Mouse (Mus musculus): ENCODE measurements around the gene Slc16a7.

The Slc16a7 gene

DNA sequence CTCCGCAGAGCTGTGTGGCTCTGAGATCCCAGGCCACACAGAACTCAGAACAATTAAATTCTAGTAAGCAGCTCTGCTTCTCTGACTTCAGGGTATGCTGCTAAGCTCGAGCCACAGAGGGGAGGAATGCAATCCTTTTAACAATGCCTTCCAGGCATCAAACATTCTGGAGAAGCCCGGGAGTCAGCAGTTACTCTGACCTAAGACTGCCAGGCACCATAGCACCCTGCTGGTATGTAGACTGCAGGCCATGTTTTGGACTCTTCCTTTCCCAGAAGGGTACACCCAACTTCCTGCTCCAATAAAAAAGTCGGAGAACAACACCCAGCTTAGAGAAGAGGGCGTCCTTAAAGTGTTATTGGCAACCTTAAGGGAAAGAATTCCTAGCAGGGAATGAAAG is 205.1 kb downstream of the Slc16a7 start:
- no peak for DNase-seq (ENCODE audit: low read depth)

DNA sequence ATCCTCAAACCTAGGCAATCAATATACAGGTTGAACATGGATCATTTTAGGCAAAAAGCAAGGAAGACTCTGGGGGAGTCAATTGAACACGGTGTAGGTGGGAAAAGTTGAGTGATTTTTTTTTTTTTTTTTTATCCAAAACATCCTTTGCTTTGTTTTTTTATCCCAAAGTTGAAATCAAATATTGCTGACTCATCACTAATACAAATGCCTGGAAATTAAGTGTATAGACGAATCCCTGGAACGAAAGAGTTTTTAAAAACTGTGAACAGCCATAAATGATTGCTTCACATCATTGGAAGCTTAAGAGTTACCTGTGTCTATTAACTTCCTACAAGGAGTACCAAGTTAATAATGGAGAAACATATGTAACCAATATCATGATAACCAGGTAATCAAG is 206.7 kb downstream of the Slc16a7 start:
- DNase-seq (ENCODE audit: low read depth): no peak

DNA sequence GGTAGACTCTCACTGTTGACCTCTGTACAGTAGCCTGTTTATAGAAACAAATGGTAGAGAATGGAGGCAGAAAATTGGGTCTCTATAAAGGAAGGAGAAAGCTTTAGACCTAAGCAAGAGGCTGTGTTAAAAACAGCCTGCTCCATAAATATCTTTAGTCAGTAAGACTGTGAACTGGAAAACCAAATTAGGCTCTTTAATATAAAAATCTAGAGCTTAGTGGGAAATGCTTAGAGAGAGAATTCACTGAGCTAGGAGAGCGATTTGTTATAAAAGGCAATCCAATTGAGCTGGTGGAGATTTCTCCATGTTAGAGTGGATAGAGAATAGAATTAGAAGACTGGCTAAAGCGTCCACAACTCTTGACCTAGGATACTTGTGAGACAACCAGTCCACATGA is 211.5 kb downstream of the Slc16a7 start:
- DNase-seq (ENCODE audit: low read depth): no peak

DNA sequence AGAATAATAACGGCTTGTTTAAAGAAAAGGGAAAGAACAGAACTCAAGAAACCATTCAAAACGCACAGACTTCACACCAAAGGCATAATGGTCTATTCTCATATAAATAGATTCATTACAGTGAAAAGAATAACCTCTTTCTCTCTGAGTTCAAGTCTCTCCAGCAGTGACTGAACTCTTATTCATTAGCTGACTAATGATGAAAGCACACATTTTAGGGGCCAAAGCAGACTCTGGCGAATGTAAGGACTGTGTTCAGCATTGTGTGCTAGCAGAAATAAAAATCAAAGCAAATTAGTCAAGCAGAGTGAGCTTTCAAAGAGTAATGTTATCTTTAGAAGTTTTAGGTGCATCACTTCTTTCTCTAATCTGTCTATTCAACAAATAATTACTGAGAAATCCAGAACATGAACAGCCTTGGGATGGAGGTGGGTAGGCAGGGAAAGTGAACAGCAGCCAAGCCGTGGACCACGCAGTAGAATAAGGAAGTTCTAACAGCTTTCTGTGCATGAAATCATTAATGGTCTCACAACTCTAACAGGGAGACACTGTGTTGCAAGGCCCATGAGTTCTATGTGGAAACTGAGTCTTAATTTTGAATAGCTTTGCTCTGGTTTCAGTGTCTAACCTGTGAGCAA is 214.1 kb downstream of the Slc16a7 start:
- DNase-seq (ENCODE audit: low read depth): no peak

DNA sequence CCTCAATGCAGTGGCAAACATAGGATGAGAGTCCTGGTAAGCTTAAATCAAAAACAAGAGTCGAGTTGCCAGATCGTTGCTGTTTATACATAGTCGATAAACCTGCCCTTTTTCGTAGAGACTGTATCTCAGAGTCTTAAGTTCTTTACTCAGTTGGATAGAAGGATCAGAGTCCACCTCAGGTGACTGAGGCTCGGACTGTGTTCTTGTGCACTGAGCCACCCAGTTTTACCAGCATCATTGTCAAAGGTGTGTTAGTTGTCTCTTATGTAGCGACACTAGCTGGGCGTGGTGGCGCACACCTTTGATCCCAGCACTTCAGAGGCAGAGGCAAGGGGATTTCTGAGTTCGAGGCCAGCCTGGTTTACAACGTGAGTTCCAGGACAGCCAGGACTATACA is 217.6 kb downstream of the Slc16a7 start:
- DNase-seq (ENCODE audit: low read depth): no peak

DNA sequence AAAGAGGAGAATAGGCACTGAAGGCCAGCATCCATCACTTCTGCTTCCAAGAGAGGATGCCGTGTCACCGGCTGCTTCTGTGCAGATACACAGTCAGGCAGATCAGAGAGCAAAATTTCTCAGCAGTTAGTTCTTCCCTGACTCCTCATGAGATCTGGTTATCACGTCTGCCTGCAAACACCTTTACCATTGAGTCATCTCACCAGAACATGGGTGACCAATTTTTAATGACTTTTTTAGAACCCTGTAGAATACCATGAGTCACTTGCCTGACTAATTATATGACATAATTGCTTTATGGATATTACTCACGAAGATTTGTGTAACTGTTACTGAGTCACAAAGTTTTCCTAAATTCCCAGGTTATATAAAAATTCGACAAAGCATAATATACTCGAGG is 218.1 kb downstream of the Slc16a7 start:
- no peak for DNase-seq (ENCODE audit: low read depth)

Data from c-Kit-positive CD71-negative TER-119-negative erythroid progenitor cells, embryonic 14.5 days (primary cell).